Mouse (Mus musculus): ENCODE data around the gene E030025P04Rik.

Gene E030025P04Rik

DNA sequence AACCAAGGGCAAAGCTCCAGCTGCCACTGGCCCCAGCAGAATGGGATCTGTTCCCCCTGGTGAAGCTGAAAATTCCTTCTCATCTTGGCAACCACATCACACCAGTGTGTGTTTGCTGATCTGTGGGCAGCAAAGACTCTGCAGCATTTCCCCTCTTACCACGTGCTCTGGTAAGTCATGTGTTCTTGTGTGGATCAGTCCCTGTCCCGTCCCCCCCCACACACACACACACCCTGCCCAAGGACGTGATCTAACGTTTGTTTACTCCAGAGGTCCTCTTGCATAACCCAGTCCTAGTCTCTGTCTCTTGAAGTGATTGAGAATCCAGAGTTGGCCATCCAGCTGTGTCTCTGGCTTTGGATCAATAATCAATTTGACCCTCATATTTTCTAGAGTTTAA lies at the start of gene E030025P04Rik:
TSS of gene E030025P04Rik (minus strand) at position 134 of the 400 bp plus-strand sequence.
- no peak for DNase-seq

DNA sequence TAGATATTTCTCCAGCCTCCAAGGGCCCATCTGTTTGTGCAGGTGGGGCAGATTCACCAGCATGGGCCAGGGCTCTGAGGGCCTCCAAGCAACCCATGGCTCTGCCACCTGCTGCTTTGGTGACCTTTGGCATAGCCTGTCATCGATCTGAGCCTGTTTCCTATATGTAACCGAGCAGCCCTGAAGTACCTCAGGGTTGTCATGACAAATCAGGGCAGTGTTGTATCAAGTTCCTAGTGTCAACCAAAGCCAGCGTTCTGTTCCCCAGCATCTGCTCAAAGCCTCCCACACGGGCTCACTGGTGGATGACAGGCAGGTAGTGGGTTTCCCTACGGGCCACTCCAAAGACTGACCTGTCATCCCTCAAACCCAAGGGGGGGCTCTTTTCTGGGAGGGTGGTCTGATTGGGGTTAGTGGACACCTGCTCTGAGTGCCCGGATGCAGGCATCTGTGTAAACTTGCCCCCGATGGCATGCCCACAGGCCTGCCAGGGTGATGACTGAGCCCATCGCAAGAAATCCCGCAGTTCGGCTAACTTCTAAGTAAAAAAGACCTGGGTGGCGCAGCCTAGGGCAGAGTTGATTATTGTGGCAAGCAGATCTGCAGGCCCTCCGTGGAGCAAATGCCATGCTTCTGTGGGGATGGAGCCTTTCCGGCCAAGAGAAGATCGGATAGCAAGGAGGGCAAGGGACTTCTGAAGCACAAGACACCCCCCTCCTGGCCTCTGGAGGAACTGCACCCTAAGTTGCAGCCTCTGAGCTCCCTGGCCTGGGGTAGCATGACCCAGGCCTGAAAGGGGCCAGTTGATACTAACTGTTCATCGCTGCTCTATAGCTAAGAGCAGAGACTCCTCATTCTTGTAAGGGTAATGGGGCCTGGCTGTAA lies 48.7 kb upstream of the E030025P04Rik start:
- peak; percentile 76 for DNase-seq

DNA sequence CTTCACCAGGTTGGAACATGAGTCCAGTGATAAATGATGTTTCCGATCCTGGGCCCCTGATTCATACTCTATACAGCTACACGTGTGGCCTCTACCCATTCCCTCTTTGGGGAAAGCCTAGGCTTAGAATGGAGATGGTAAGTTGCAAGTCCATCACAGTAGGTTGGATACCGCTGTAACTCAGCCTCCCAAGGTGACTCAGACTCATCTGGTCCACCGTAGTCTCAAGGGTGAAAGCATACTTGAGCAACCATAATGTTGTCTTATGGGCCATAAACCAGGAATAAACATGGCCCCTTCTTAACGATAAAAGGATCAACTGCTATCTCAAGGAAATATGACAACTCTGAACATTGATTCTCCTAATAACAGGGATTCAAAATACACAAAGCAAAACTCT lies 44.1 kb upstream of the E030025P04Rik start:
- no peak for DNase-seq

DNA sequence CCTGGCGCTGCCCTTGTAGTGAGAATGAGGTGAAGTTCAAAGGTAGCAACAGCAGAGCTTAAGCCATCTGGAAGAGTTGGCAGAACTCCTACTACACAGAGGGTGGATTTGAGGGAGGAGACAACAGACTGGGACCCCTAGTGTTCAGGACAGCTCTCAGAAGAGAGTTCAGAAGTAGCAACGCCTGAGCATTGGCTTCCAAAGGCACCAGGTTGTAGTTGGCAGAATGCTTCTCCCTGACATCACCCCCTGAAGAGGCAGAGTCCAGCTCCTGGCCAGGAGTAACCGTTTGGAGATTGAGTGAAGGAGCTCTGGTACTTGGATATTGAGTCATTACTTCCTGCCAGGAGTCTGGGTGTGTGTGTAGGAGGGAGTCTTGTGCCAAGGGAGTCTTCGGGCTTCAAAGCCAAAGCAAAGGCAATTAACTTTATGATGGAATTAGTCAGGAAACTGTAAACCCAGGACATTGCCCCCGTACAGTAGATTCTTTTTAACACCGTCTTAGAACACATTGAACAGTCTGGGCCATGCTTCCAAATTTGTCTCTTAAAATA lies 43.5 kb upstream of the E030025P04Rik start:
- DNase-seq = peak; percentile 20

DNA sequence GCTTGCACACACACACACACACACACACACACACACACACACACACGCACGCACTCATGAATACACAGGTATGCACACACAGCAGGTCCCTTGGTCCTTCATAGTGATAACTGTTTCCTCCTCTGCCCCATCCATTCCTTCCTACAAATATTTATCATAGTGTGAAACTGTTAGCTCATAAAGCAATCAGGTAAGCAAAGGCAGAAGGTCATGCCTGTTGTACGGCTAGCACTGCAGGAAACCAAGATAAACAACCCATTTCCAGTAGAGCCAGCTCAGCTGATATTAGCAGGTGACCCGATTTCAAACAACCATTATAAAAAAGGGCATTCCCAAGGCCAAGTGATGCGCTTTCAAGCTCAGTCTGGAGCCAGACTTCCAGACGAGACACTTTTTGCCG lies 36.9 kb upstream of the E030025P04Rik start:
- no peak for DNase-seq

DNA sequence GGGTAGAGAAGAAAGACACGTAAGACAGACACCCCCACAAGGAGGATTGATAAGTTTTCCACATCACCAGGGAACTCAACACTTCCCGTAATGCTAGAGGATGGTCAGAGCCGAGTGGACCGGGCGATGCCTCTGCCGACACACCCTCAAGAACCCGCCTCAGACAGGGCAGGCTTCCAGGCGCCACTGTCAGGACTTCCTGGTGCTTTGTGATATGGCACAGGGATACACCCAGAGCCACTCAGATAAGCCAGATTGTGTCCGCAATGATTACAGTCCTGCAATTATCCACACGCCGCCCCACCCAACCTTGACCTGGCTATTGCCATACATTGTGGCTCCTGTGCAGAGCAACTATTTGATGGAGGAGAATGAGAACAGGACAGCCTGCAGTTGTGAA lies 36.1 kb upstream of the E030025P04Rik start:
- DNase-seq = no peak

DNA sequence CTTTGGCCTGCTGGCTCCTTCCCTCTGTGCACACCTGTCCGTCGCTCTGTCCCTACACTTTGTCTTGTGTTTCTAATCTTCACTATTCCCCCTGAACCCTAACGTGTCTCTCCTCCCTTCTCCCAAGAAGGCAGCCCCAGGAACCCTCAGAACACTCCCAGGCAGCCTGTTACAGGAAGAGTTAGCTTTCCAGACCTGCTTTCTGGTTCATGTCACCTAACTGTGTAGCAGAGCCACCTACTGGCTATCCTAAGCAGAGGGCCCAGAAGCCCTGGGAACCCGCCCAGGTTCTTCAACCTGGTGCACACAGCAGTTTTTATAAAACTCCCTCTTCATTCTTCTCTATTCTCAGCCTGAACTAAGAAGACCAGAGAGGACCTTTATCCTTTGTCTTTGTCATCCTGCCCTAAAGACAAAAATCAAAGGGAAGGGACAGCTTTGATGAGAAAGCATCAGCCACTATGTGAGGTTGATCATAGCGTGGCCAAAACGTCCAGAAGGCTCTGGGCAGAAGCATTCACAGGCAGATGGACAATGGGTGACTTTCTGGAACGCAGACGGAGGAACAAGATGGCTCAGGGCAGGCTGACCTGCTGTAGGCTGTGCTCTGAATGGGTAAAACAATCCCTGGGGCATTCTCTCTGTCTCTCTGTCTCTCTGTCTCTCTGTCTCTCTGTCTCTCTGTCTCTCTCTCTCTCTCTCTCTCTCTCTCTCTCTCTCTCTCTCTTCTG lies 34.8 kb upstream of the E030025P04Rik start:
- peak; percentile 53 for DNase-seq

DNA sequence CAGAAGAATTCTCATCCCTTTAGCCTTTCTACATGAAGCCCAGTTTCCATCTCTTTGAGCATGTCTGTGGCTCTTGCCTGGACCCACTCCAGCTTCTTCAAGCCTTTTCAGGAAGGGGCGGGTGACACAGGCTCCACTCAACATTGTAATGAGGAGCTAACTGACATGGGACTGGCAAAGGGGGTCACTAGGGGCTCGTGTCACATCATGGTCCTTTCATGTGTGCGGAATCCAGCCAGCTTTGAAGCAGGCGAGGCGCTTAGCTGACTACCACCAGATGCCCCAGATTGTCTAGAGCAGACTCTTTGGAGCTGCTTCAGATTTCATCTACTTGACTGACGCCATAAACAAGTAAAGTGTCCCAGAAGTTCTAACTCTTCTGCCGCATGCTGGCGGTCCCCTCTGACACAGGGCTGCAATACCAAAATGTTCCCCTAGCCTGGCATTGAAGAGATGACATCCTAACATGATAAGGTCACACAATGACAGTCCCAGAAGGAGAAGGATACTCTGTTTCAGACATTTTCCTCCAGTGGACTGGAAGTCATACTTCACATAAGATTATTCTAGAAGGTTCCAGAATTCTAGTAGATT lies 31.3 kb upstream of the E030025P04Rik start:
- DNase-seq = no peak

DNA sequence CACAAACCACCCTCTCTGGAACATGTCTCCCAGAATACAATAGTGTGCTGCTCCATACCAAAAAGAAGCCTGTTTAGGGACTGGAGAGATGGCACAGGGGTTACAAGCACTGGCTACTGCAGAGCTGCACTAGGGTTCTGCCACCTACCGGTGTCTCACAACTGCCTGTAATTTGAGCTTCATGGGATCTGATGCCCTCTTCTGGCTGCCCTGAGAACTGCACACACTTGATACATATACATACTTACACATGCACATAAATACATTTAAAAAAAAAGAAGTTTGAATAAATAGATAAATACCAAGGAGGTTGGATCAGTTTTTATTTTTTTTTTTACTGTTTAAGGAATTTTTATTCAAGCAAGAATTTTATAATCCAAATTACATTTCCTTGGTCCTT lies 28.1 kb upstream of the E030025P04Rik start:
- no peak for DNase-seq

DNA sequence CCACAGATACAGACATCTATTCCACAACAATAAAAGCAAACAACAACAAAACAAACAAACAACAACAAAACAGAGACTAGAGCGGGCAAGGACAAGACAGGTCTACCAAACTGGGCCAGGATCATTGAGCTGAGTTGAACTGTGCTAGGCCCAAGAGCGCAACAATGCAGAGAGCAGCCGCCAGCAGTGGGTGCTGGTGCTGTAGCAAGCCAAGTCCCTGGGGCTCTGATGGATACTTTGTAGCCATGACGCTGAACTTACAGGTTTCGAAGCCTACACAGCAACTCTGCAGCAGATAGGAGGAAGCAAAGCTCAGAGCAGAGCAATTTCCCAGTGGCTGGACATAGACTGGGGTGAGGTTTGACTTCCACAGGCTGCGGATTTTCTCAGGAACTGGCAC lies 26.6 kb upstream of the E030025P04Rik start:
- DNase-seq = no peak

DNA sequence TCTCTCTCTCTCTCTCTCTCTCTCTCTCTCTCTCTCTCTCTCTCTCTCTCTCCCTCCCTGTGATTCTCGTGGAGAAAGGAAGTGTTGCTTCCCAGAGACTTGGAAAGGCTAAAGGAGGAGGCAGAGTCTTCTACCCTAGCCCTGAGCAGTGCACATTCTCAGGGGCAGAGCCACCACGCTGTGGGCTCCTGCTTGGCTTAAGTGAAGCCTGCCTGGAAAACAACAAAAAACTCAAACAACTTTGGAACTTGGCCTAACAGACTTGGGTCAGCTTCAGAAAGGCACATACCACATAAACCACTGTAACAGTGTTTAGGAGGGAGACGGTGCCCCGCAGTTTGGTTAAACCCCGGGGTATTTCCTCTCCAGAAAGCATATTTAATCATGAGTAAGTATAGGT lies 13.5 kb upstream of the E030025P04Rik start:
- DNase-seq = no peak

DNA sequence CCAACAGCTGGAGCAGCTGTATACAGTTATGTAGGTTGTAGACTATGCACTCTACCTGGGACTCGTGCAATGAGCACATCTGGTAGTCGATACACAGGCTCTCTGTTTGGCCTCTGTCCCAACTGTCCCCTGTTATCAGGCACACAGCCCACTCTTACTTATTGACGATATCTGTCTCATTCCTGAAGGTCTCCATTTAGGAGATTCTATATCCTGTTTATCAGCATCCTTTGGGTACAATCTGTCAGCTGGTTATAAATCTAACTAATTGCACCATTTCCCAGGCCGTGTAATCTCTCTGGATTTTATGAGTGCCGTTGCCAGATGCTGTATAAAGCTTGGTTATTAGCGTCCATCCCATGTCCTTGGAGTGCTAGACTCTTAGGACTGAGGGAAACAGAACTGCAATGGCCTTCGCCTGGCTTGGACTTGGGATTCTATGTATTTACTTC lies 747 bp upstream of the E030025P04Rik start:
- DNase-seq = no peak

DNA sequence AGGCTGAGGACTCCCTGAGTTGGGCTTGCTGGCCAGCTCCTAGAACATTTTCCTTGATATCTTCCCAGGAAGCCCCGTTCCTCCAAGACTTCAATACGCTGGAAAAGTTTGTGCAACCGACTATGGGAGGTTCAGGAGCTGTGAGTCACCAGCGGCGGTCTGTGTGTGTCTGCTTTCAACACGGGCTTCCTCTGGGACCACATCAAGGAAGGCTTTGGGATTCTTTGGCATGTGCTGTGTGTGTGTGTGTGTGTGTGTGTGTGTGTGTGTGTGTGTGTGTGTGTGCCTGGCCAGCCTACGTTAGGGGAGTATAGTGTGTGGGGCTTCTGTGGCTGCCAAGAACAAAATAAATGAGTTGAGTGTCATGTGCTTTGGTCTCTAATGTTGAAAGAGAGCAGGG lies 17.7 kb downstream of the E030025P04Rik start:
- no peak for DNase-seq

DNA sequence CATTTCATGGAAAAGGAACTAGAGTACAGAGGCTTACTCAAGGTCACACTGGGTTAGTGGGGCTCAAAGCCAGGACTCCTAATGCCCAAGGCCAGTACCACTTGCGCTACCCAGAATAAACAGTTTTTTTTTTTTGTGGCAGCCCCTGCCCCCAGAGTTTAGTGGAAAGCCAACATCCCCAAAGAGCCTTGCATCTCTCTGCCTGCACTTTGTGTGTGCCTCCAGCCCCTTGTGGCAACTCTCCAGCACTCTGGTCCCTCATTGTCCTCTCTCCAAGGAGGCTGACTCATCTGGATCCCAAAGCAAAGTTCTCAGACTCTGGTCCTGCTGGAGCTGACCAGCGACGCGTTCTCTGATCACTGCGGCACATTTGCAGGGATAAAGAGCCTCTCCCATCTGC lies 18.7 kb downstream of the E030025P04Rik start:
- DNase-seq = no peak

DNA sequence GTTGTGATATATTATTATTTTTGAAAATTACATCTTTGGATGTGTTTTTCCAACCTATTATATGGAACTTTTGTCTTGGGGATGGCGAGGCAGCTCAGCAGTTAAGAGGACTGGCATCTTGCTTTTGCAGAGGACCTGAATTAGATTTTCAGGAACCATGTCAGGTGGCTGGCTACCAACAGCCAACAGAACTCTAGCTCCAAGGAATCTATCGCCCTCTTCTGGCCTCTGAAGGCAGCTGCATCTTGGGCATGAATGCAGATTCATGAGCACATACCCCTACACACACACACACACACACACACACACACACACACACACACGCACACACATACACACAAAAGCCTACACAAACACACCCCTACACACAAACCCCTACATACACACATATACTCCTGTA lies 19.9 kb downstream of the E030025P04Rik start:
- DNase-seq = no peak

DNA sequence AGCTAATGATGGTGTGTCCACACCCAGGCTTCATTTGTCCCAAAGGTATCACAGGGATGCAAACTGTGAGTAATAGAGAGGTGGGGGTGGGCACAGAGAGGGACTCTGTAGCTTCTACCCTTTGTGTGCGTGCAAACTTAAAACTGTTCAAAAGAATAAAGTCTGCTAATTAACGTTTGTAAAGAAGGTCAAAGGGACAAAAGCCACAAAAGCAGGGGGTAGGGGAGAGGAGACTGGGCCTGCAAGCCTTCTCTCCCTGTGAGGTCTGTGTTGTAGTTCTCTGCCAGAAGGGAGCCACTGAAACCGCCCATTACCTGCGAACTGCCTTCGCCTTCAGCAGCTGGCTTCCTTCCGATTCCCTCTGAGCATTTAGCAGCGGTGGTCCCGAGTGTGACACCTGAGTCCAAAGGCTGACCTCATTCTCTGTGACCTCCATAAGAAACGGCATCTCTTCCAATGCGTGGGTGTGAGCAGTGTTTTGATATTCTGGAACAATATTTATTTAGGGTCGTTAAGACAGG lies 34.3 kb downstream of the E030025P04Rik start:
- no peak for DNase-seq

DNA sequence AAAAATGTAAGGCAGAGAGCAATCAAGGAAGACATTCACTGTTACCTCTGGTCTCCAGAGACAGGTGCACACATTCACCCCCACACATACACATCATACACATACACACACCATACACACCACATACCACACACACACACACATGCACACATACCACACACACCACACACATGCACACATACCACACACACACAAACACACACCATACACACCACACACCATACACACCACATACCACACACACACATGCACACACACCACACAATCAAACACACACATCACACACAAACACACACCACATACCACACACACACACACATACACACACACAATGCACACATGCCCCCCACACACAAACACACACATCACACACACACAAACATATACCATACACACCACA lies 35.1 kb downstream of the E030025P04Rik start:
- DNase-seq = no peak

DNA sequence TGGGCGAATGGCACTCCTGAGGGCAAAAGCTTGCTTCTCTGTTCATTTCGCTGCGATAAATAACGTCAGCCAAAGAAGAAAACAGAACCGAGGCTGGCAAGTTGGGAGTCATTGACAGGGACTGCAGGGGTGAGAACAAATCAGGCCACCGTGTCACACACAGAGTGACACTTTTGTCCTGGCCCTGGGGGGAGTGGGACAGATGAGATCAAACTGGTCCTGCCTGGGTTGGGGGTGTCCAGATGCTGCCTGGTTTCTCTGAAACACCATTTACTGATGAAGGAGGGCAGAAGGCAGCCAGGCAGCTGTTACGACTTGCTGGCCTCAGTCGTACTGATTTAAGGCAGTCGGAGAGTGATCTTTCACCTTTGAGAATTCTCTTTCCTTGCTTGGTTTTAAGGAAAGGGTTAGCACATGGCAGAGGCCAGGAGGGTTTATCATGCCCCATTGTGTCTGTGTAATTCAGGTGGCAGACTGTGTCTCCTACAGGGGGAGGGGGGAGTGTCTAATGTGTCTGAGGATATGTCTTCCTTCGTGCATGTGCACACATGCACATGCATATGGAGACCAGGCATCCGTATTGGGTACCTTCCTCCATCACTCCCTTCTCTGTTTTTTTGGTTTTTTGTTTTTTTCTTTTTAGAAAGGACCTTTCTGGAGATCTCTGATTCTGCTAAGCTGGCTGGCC lies 36.5 kb downstream of the E030025P04Rik start:
- DNase-seq = no peak

DNA sequence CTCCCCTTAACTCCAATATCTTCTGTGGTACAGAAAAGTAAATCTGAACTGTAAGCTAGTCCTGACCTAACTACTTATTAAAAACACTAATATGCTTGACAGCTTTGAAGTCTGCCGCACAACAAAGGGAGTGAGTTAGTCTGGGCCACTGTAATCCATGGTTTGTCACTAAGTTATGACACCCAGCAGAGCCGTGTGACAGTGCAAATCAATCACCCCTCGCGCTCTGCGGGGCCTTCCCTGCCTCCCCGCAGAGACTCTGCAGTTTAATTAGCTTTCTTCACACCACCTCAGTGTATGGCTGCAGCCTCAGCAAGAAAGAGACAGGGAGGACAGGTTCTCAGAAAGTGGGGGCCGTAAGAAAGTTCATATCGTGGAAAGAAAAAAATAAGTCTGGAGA lies 37.4 kb downstream of the E030025P04Rik start:
- DNase-seq = no peak

DNA sequence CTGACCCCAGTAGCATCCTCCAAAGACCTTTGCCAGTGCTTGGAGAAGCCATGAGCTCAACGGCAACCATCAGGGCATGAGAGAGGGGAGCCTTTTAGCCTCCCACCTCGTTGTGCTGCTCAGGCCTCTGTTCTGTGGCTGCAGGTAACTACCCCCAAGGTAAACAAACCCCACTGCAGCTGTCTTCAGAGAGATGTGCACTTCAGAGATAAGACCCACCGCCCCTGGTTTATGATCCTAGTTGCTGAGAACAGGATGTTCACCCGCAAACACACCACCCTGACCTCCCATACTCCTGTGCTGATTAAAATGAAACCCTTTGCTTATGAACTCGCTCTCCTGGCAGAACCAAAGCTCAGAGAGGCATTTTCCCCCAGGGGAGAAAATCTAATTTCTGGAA lies 38.0 kb downstream of the E030025P04Rik start:
- DNase-seq = no peak

DNA sequence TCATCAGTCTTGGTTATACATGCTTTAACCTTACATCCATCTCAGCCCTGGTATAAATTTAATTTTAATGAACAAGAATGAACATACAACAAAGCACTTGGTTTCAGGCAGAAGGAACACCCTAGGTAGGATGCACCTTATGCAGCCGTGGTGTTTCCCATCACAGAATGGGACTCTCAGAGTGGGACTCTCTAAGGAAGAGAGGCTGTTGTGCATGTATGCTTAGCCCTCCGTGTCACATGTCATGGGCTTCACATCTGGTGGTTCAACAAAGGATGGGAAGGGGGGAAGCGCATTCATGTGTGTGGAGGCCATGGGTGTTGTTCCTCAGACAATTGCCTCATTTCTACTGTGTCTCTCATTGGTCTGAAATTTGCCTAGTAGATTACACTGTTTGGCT lies 40.8 kb downstream of the E030025P04Rik start:
- DNase-seq = no peak

DNA sequence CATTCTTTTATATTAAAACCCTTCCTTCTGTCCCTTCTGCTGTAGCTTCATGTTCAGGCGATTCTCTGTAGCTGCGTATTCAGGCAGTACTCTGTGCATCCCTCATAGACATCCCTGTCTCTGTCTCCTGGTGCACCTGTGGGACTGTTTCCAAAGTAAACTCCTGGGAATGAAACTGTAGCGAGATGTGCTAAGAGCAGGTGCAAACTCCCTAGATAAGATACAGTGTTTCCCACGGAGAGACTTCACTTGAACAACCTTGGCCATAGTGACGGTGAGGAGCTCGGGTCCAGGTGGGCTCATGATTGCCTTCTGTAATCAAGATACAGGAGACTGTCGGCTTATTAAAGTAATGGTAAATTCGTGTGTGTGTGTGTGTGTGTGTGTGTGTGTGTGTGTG lies 41.5 kb downstream of the E030025P04Rik start:
- no peak for DNase-seq

DNA sequence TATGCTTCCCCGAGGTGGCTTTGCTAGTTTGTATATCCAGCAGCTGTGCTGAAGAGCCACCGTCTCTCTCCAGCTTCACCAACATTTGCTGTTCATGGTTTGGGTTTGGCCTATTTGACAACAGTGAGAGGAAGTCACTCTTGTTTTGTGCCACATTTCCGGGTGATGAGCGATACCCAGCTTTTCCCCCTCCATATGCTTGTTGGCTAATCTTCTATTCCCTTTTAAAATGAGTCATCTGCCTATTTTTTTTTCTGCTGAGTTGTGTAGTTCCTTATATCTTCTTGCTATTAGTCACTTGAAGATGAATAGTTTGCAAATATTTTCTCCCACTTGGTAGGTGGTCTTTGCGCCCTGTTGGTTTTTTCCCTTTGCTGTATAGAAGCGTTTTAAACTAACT lies 43.9 kb downstream of the E030025P04Rik start:
- no peak for DNase-seq
